Mouse (Mus musculus): ENCODE data around the gene Gm4707.

DNA sequence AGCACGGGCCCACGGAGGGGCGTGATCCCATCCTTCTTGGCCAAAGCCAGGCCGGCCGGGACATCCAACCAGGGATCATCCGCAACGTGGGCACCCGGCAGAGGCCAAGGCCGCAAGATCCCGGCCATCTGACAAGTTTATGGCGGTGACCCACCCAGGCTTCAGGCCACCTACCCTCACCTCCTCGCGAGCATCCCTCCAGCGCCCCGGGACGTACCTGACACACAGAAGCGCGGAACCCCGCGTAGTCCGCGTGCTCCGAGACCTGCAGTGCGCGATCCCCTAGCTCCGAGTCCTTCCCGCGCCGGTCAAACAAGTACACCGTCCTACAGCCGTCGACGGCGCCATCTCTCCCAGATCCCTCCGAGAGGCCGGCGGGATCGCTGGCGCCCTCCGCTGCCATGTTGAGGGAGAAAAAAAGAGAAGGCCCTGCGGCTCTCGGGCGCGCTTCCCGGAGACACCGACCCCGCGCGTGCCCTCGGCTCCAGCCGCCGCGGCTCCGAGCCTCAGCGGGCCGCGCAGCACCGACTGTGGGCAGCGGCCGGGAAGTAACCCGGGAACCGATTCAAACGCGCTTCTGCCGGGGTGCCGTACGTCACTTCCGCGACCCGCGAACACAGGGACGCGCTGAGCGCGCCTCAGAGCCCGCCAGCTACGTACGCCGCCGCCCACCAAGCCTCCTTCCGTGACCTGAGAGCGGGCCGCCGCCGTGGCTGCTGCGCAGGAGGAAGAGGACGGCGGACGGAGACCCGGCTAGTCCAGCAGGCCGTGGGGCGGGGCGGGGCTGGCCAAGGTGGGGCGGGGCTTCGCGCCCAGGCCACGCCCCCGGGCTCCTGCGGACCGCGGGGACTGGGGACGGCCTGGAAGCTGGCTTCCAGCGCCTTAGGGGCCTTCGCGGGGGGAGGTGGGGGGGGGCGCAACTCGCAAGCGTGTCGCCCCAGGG, 15.3 kb upstream of the Gm4707 start, which contains the start of gene Smchd1:
- TF ChIP-seq EP300 (optimal IDR thresholded peaks at IDR 0.05) = no peak
- TF ChIP-seq CTCF (IDR thresholded peaks at IDR 0.05; ENCODE audit: low read depth) = peak; percentile 36; the same call in 1 of the 2 replicates
